Mouse (Mus musculus) heart, adult 2 months (tissue): ENCODE results near the gene Gm20388.

ENCODE experiments used
- CTCF ChIP-seq: fragments of 200-600 bp; IDR thresholded peaks from 2 replicates; pipeline ENCODE4 v1.8.1; 2022; ENCODE audit warnings: antibody characterized with exemption, mild to moderate bottlenecking, moderate library complexity
- EP300 ChIP-seq: fragments of 200-500 bp; IDR thresholded peaks from 2 replicates; pipeline ENCODE4 v1.6.1; 2011; ENCODE audit warnings: low read depth, low read length, control low read depth; ENCODE audit not compliant: insufficient read depth
- POLR2A ChIP-seq: fragments of 200-500 bp; IDR thresholded peaks from 2 replicates; pipeline ENCODE4 v1.6.1; 2011; ENCODE audit warnings: mild to moderate bottlenecking, low read depth, low read length, control low read depth; ENCODE audit not compliant: insufficient read depth

DNA sequence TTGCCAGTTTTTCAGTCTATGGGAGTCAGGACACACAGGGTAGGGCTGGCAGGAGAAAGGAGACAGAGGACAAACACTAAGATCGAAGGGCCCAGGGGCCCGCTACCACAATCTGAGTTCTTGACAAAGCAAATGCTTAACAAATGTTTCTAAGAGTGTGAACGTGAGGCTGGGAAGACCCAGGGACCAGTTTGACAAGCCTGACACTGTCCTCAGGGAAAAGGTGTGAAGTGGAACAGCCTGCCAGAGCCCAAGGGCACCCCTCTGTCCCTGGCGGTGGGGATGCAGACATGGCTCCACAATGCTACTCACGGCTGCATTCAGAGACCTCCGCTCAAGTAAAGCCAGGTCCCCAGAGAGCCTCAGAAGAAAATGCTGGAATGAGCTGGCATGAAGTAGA lies 4195.2 kb downstream of the Gm20388 start:
- TF ChIP-seq CTCF (0 out of 2 replicates have a peak, but pooled peaks have one; percentile 7), POLR2A (no peak), EP300 (no peak)
